Mouse (Mus musculus): ENCODE measurements at regions not wholly inside any gene's neighbourhood (a gene's known extent, or its start where the extent isn't known, plus 50 kb on each side); places are given as distances from the start of the nearest gene placed in this dataset.

DNA sequence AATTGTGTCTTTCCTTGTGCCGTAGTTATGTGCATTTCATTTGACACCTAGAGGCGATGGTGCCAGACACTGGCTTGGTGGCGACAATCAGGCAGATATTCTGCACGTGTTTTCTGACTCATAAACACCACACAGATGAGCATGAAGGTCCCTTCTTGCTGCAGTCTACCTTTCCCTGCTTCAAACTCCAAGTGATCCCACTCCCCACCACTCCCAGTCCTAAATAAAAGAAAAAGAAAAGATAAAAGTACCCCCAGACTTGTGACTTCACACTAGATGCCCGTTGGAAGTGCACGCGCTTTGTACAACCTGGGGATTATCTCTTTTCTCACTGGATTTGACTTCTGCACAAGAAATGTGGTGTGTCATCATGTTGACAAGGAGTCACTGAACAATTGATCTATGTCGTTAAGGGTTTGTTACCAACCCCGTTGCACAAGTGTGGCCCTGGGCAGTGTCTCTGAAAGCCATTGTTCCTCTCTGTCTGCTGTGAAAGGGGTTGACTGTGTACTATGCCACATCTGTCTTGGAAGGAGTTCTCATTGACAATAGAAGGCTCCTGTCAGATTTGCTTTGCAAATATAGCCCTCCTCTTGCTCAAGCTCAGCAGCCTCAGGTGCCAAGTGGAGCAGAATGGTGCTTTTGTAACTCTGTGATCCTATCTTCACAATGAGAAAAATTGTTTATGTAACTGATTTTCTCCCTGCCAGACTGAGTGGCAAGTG is 140.1 kb downstream of the Ppp4r2 start:
- Histone ChIP-seq H3K4me1 (ENCODE audit: control insufficient read depth, insufficient read depth) (no peaks in the 10 kb centered on the region), H3K4me3 (ENCODE audit: low read depth, low read length) (no peak overlapping the region), H3K9ac (replicated peaks; ENCODE audit: low read depth, low read length) (no peak overlapping the region), H3K4me2 (ENCODE audit: low read depth, low read length) (no peak overlapping the region), H3K27ac (ENCODE audit: low read depth) (no peak overlapping the region), H3K9me3 (replicated peaks; ENCODE audit: control insufficient read depth, low read length) (no peaks in the 10 kb centered on the region), H3K36me3 (replicated peaks; ENCODE audit: control insufficient read depth, insufficient read depth, low read length) (no peaks in the 10 kb centered on the region), H3K27me3 (ENCODE audit: control insufficient read depth, insufficient read depth, low read length) (no peaks in the 10 kb centered on the region)
- TF ChIP-seq EP300 (IDR thresholded peaks at IDR 0.05; ENCODE audit: low read depth): no peak
- no peak for TF ChIP-seq CTCF (IDR thresholded peaks at IDR 0.05; ENCODE audit: low read depth)
- 80% methylated on average over 9 of the region's 9 CpGs for WGBS
- ATAC-seq (ENCODE audit: insufficient read depth, low read depth) (no peak), DNase-seq (ENCODE audit: low spot score) (no peak)

DNA sequence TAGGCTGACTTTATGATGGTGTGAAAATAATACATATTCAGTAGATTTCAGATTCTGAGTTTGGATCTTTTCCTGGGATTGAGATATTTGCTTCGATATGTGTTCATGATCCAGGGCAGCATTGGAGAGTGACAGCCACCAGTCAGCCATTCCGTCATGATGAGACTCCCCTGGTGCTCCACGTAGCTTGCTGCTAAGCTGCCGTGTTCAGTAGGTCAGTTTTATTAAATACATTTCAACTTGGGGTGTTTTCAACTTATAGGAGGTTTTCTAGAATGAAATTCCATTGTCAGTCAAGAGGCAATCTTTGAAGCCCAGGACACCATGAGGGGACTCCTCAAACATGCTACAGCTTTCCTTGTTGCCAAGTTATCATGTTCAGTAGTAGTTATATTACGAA is 141.3 kb downstream of the Ppp4r2 start:
- Histone ChIP-seq H3K4me3 (ENCODE audit: low read depth, low read length) (no peak overlapping the region), H3K9me3 (replicated peaks; ENCODE audit: control insufficient read depth, low read length) (no peaks in the 10 kb centered on the region), H3K9ac (replicated peaks; ENCODE audit: low read depth, low read length) (no peak overlapping the region), H3K27me3 (ENCODE audit: control insufficient read depth, insufficient read depth, low read length) (no peaks in the 10 kb centered on the region), H3K36me3 (replicated peaks; ENCODE audit: control insufficient read depth, insufficient read depth, low read length) (no peaks in the 10 kb centered on the region), H3K4me2 (ENCODE audit: low read depth, low read length) (no peak overlapping the region), H3K27ac (ENCODE audit: low read depth) (no peak overlapping the region), H3K4me1 (ENCODE audit: control insufficient read depth, insufficient read depth) (no peaks in the 10 kb centered on the region)
- DNase-seq (ENCODE audit: low spot score): no peak
- 93% methylated on average over 5 of the region's 5 CpGs for WGBS
- no peak for TF ChIP-seq CTCF (IDR thresholded peaks at IDR 0.05; ENCODE audit: low read depth)
- no peak for TF ChIP-seq EP300 (IDR thresholded peaks at IDR 0.05; ENCODE audit: low read depth)
- no peak for ATAC-seq (ENCODE audit: insufficient read depth, low read depth)

DNA sequence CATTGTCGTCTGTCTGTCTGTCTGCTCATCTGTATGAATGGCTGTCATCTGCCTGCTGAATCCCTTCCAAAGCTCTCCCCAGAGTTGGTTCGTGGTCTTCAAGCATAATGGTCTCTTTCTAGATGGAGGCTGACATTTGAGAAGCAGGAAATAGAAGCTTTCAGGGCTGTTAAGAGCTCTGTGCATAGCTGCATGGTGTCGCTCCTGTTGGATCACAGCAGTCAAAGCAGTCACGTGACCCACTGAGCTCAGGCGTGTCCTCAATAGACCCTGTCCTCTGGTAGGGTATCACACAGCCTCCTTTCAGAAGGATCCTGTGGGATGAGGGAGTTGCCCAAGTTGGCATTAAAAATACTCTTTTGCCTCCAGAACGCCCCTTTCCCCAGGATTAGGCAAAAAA is 142.4 kb downstream of the Ppp4r2 start:
- no peak for ATAC-seq (ENCODE audit: insufficient read depth, low read depth)
- no peak overlapping the region for H3K9ac ChIP-seq (replicated peaks; ENCODE audit: low read depth, low read length)

GRCm38 (mm10) chr6:100977201-100977691 is 143.8 kb downstream of the Ppp4r2 start:
- Histone ChIP-seq H3K4me2 (ENCODE audit: low read depth, low read length) (no peak overlapping the region), H3K9me3 (replicated peaks; ENCODE audit: control insufficient read depth, low read length) (no peaks in the 10 kb centered on the region), H3K27me3 (ENCODE audit: control insufficient read depth, insufficient read depth, low read length) (no peaks in the 10 kb centered on the region), H3K4me3 (ENCODE audit: low read depth, low read length) (no peak overlapping the region), H3K36me3 (replicated peaks; ENCODE audit: control insufficient read depth, insufficient read depth, low read length) (no peaks in the 10 kb centered on the region), H3K4me1 (ENCODE audit: control insufficient read depth, insufficient read depth) (no peaks in the 10 kb centered on the region), H3K9ac (replicated peaks; ENCODE audit: low read depth, low read length) (no peak overlapping the region), H3K27ac (ENCODE audit: low read depth) (no peak overlapping the region)
- no peak for ATAC-seq (ENCODE audit: insufficient read depth, low read depth)
- no peak for TF ChIP-seq EP300 (IDR thresholded peaks at IDR 0.05; ENCODE audit: low read depth)
- TF ChIP-seq CTCF (IDR thresholded peaks at IDR 0.05; ENCODE audit: low read depth): no peak
- DNase-seq (ENCODE audit: low spot score): no peak
- WGBS: 69% methylated on average over 9 of the region's 9 CpGs

More for the DNA sequence above, 142.4 kb downstream of the Ppp4r2 start:
- H3K27ac ChIP-seq (ENCODE audit: low read depth): no peak overlapping the region
- TF ChIP-seq CTCF (IDR thresholded peaks at IDR 0.05; ENCODE audit: low read depth) (no peak), EP300 (IDR thresholded peaks at IDR 0.05; ENCODE audit: low read depth) (no peak)
- H3K4me3 ChIP-seq (ENCODE audit: low read depth, low read length): no peak overlapping the region
- H3K9me3 ChIP-seq (replicated peaks; ENCODE audit: control insufficient read depth, low read length): no peaks in the 10 kb centered on the region
- no peaks in the 10 kb centered on the region for H3K27me3 ChIP-seq (ENCODE audit: control insufficient read depth, insufficient read depth, low read length)
- DNase-seq (ENCODE audit: low spot score): no peak
- whole genome bisulfite sequencing: 42% methylated on average over 6 of the region's 6 CpGs
- H3K4me1 ChIP-seq (ENCODE audit: control insufficient read depth, insufficient read depth): no peaks in the 10 kb centered on the region
- no peaks in the 10 kb centered on the region for H3K36me3 ChIP-seq (replicated peaks; ENCODE audit: control insufficient read depth, insufficient read depth, low read length)
- no peak overlapping the region for H3K4me2 ChIP-seq (ENCODE audit: low read depth, low read length)

DNA sequence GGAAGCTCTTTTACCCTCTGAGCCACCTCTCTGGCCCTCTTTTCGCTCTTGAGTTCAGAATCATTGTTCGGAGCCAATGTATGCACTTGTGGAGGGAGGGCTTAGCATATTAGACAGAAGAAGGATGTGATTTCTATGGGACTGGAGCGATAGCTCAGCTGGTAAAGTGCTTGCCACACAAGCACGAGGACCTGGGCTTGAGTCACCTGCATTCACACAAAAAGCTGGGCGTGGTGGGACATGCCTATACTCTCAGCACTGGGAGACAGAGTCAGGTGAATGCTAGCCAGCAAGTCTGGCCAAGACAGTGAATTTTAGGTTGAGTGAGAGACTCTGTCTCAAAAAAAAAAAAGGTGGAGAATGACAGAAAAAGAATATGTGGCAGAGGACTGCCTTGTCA is 144.7 kb downstream of the Ppp4r2 start:
- H3K36me3 ChIP-seq (replicated peaks; ENCODE audit: control insufficient read depth, insufficient read depth, low read length): no peaks in the 10 kb centered on the region
- no peak overlapping the region for H3K4me2 ChIP-seq (ENCODE audit: low read depth, low read length)
- no peaks in the 10 kb centered on the region for H3K4me1 ChIP-seq (ENCODE audit: control insufficient read depth, insufficient read depth)
- WGBS: 86% methylated on average over 5 of the region's 5 CpGs
- H3K9ac ChIP-seq (replicated peaks; ENCODE audit: low read depth, low read length): no peak overlapping the region
- DNase-seq (ENCODE audit: low spot score) (no peak), ATAC-seq (ENCODE audit: insufficient read depth, low read depth) (no peak)
- H3K4me3 ChIP-seq (ENCODE audit: low read depth, low read length): no peak overlapping the region
- H3K27me3 ChIP-seq (ENCODE audit: control insufficient read depth, insufficient read depth, low read length): no peaks in the 10 kb centered on the region
- H3K9me3 ChIP-seq (replicated peaks; ENCODE audit: control insufficient read depth, low read length): no peaks in the 10 kb centered on the region
- no peak overlapping the region for H3K27ac ChIP-seq (ENCODE audit: low read depth)
- TF ChIP-seq EP300 (IDR thresholded peaks at IDR 0.05; ENCODE audit: low read depth) (no peak), CTCF (IDR thresholded peaks at IDR 0.05; ENCODE audit: low read depth) (no peak)
